ENCODE assay signal across 8 mouse cellular contexts in the genomic region with DNA sequence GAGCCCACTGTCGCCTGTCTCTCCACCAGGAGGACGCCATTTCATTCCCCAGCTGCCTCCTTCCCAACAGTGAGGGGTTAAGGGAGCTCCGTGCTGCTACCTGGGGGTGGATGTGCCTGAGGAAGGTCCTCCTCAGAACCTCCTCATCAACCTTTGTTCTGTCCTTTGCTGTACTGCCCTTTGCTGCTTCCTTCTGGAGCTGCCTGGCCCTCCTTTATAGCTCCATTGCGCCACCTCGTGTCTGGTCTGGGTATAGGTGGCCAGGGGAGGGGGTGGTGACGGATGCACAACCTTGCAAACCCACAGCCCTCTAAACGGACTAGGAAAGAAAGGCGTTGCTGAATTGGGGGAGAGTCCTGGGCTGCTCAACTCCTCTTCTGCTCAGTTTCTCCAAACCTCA. TPM values are rescaled to one million over a fixed set of nuclear protein-coding genes. Genes with fewer than 3 reads are reported as not detected.
DNase-seq lines count a peak whose midpoint lies in the region; ATAC-seq and TF ChIP-seq lines count a peak whose summit lies in the region.

No protein-coding gene starts in this region.

- TF ChIP-seq POLR2A in lung, adult 2 months (IDR thresholded peaks at IDR 0.05; ENCODE audit: borderline replicate concordance, extremely low read depth, low read depth, low read length) = no peak
- no peak for TF ChIP-seq POLR2A in olfactory bulb, adult 2 months (IDR thresholded peaks at IDR 0.05; ENCODE audit: insufficient read depth, low read depth, low read length)
- no peak for TF ChIP-seq POLR2A in thymus, adult 2 months (IDR thresholded peaks at IDR 0.05; ENCODE audit: control insufficient read depth, extremely low read depth, insufficient read depth, low read length, poor library complexity)

- no peak overlapping the region for H3K4me2 ChIP-seq in forebrain, embryonic 15.5 days (replicated peaks)

- peak; percentile 89 for TF ChIP-seq CTCF in G1E (IDR thresholded peaks at IDR 0.05; ENCODE audit: low read depth, low read length)
- TF ChIP-seq CTCF in lung, adult 2 months (IDR thresholded peaks at IDR 0.05; ENCODE audit: insufficient read depth, low read length) = peak; percentile 90
- TF ChIP-seq CTCF in olfactory bulb, adult 2 months (IDR thresholded peaks at IDR 0.05; ENCODE audit: insufficient read depth, low read depth, low read length) = peak; percentile 83
- peak; percentile 89 for TF ChIP-seq CTCF in thymus, adult 2 months (IDR thresholded peaks at IDR 0.05; ENCODE audit: borderline replicate concordance, control insufficient read depth, extremely low read depth, insufficient read depth, low read length, poor library complexity)

- no peaks in the 10 kb centered on the region for H3K27me3 ChIP-seq in G1E (ENCODE audit: insufficient read depth, low read length)
- H3K27me3 ChIP-seq in forebrain, embryonic 15.5 days = no peaks in the 10 kb centered on the region
- no peaks in the 10 kb centered on the region for H3K27me3 ChIP-seq in thymus, adult 2 months (ENCODE audit: control insufficient read depth, insufficient read depth, low read length)

- 11% methylated on average over 8 of the region's 8 CpGs for whole genome bisulfite sequencing in forebrain, embryonic 15.5 days
- WGBS in lung, adult 2 months = 26% methylated on average over 8 of the region's 8 CpGs
- 14% methylated on average over 8 of the region's 8 CpGs for WGBS in olfactory bulb, adult 2 months
- 38% methylated on average over 8 of the region's 8 CpGs for WGBS in thymus, adult 2 months

- H3K4me3 ChIP-seq in G1E (ENCODE audit: low read depth, low read length) = no peak overlapping the region
- H3K4me3 ChIP-seq in forebrain, embryonic 15.5 days = no peak overlapping the region
- no peak overlapping the region for H3K4me3 ChIP-seq in lung, adult 2 months (replicated peaks; ENCODE audit: extremely low read depth, low read depth, low read length)
- no peak overlapping the region for H3K4me3 ChIP-seq in olfactory bulb, adult 2 months (ENCODE audit: insufficient read depth, low read depth, low read length)
- no peak overlapping the region for H3K4me3 ChIP-seq in thymus, adult 2 months (ENCODE audit: control insufficient read depth, insufficient read depth, low read length)

- H3K9ac ChIP-seq in forebrain, embryonic 15.5 days (replicated peaks) = 0 out of 2 replicates have a peak overlapping the region, but pooled peaks have one; percentile 9

- H3K4me1 ChIP-seq in G1E (ENCODE audit: insufficient read depth, low read depth, low read length) = peaks cover 30% of the 10 kb centered on the region
- H3K4me1 ChIP-seq in forebrain, embryonic 15.5 days = peaks cover 6% of the 10 kb centered on the region
- H3K4me1 ChIP-seq in lung, adult 2 months (ENCODE audit: control insufficient read depth, insufficient read depth, low read length) = no peaks in the 10 kb centered on the region
- peaks cover 8% of the 10 kb centered on the region for H3K4me1 ChIP-seq in olfactory bulb, adult 2 months (ENCODE audit: control insufficient read depth, insufficient read depth, low read length)
- 0 out of 2 replicates have a peak, but pooled peaks cover 2% of the 10 kb centered on the region for H3K4me1 ChIP-seq in thymus, adult 2 months (replicated peaks; ENCODE audit: control insufficient read depth, insufficient read depth, low read length)

- intact Hi-C loops in heart, postnatal 36 days (cut with DNase I) = loop anchor here (1.0 to 5.0 kb wide), 5 partner anchors 30 to 216 kb away; a partner anchor contains a TSS

- H3K9me3 ChIP-seq in G1E (replicated peaks) = no peaks in the 10 kb centered on the region
- H3K9me3 ChIP-seq in forebrain, embryonic 15.5 days = no peaks in the 10 kb centered on the region

- peak; percentile 67 for DNase-seq in G1E (ENCODE audit: low spot score)
- peak; percentile 74 for DNase-seq in cerebellum, adult 11-12 months
- peak; percentile 88 to 92 for DNase-seq in heart, postnatal 36 days
- peak; percentile 84 for DNase-seq in layer of hippocampus, adult 11-12 months (ENCODE audit: low spot score)
- peak; percentile 85 for DNase-seq in lung, adult 2 months
- DNase-seq in thymus, adult 2 months = peak; percentile 93

- peaks cover 93% of the 10 kb centered on the region for H3K36me3 ChIP-seq in G1E (replicated peaks)
- H3K36me3 ChIP-seq in forebrain, embryonic 15.5 days = peaks cover 4% of the 10 kb centered on the region; the same call in 1 of the 2 replicates
- H3K36me3 ChIP-seq in thymus, adult 2 months (ENCODE audit: control insufficient read depth, insufficient read depth, low read length) = peaks cover 6% of the 10 kb centered on the region; the same call in 1 of the 2 replicates

- H3K27ac ChIP-seq in forebrain, embryonic 15.5 days (replicated peaks) = peak overlapping the region; percentile 58; the same call in 1 of the 2 replicates
- H3K27ac ChIP-seq in olfactory bulb, adult 2 months (ENCODE audit: insufficient read depth, low read depth, low read length) = no peak overlapping the region
- no peak overlapping the region for H3K27ac ChIP-seq in thymus, adult 2 months (ENCODE audit: control insufficient read depth, insufficient read depth, low read length)

- peak; percentile 15; the same call in 1 of the 2 replicates for ATAC-seq in G1E (ENCODE audit: extremely low read depth, insufficient number of reproducible peaks, low FRiP score, poor library complexity, severe bottlenecking)
- peak; percentile 67 for ATAC-seq in forebrain, embryonic 15.5 days (replicated peaks)

RNA-seq across cellular contexts. Expression of a gene that starts 3.1 kb away (rescaled TPM):
- total RNA-seq in G1E (2014; fragmentation: Nextera tagmentation) (not detected in 2 replicates), G1E (2017) (0.38 and 1.1 TPM in 2 replicates)
- polyA plus RNA-seq in G1E (2012) = 0.14 TPM in 1 of 2 replicates, not detected in the other
- polyA plus RNA-seq in forebrain, embryonic 15.5 days (2015; fragmentation: Nextera tagmentation; extraction: Ambion mirVana) = 2.0 and 2.2 TPM in 2 replicates
- total RNA-seq in heart, postnatal 36 days (2021) = under 1 TPM in 1 of 2 experiments, not detected in 1; 0.43 TPM
- 2.2 and 13.8 TPM in 2 replicates for polyA plus RNA-seq in lung, adult 2 months (2012; rRNA removed)
- polyA plus RNA-seq in olfactory bulb, adult 2 months (2012; ENCODE audit: insufficient read depth, insufficient read length, low replicate concordance, missing spikeins) = not detected in 2 replicates
- polyA plus RNA-seq in thymus, adult 2 months (2012; rRNA removed) = 6.9 and 8.4 TPM in 2 replicates

RNA-seq across cellular contexts. Expression of a gene that starts 7.6 kb away (rescaled TPM):
- 14.4 and 16.3 TPM in 2 replicates for total RNA-seq in G1E (2014; fragmentation: Nextera tagmentation)
- total RNA-seq in G1E (2017) = 15.3 and 19.7 TPM in 2 replicates
- polyA plus RNA-seq in G1E (2012) = 125 and 148 TPM in 2 replicates
- 36.3 and 39.7 TPM in 2 replicates for polyA plus RNA-seq in forebrain, embryonic 15.5 days (2015; fragmentation: Nextera tagmentation; extraction: Ambion mirVana)
- 10 to 100 TPM; 63.6 to 72.7 TPM for total RNA-seq in heart, postnatal 36 days (2021)
- 211 and 217 TPM in 2 replicates for polyA plus RNA-seq in lung, adult 2 months (2012; rRNA removed)
- not detected in 2 replicates for polyA plus RNA-seq in olfactory bulb, adult 2 months (2012; ENCODE audit: insufficient read depth, insufficient read length, low replicate concordance, missing spikeins)
- polyA plus RNA-seq in thymus, adult 2 months (2012; rRNA removed) = 375 and 484 TPM in 2 replicates

RNA-seq across cellular contexts. Expression of a gene that starts 12.6 kb away (rescaled TPM):
- total RNA-seq in G1E (2014; fragmentation: Nextera tagmentation) (0.92 TPM in 1 of 2 replicates, not detected in the other), G1E (2017) (0.17 and 0.22 TPM in 2 replicates)
- polyA plus RNA-seq in G1E (2012) = 0.29 and 0.40 TPM in 2 replicates
- 0.41 and 0.50 TPM in 2 replicates for polyA plus RNA-seq in forebrain, embryonic 15.5 days (2015; fragmentation: Nextera tagmentation; extraction: Ambion mirVana)
- total RNA-seq in heart, postnatal 36 days (2021) = 1 to 10 TPM; 1.0 to 1.1 TPM
- 3.4 and 3.6 TPM in 2 replicates for polyA plus RNA-seq in lung, adult 2 months (2012; rRNA removed)
- polyA plus RNA-seq in olfactory bulb, adult 2 months (2012; ENCODE audit: insufficient read depth, insufficient read length, low replicate concordance, missing spikeins) = not detected in 2 replicates
- polyA plus RNA-seq in thymus, adult 2 months (2012; rRNA removed) = 5.3 and 6.0 TPM in 2 replicates

RNA-seq across cellular contexts. Expression of a gene that starts 30.4 kb away (rescaled TPM):
- 26.1 and 32.1 TPM in 2 replicates for total RNA-seq in G1E (2014; fragmentation: Nextera tagmentation)
- 21.3 and 22.7 TPM in 2 replicates for total RNA-seq in G1E (2017)
- 13.1 and 19.5 TPM in 2 replicates for polyA plus RNA-seq in G1E (2012)
- polyA plus RNA-seq in forebrain, embryonic 15.5 days (2015; fragmentation: Nextera tagmentation; extraction: Ambion mirVana) = 11.3 and 12.0 TPM in 2 replicates
- 10 to 100 TPM; 15.1 to 17.2 TPM for total RNA-seq in heart, postnatal 36 days (2021)
- polyA plus RNA-seq in lung, adult 2 months (2012; rRNA removed) = 38.2 and 43.7 TPM in 2 replicates
- polyA plus RNA-seq in olfactory bulb, adult 2 months (2012; ENCODE audit: insufficient read depth, insufficient read length, low replicate concordance, missing spikeins) = not detected in 2 replicates
- 51.2 and 56.5 TPM in 2 replicates for polyA plus RNA-seq in thymus, adult 2 months (2012; rRNA removed)

RNA-seq across cellular contexts. Expression of a gene that starts 35.3 kb away (rescaled TPM):
- total RNA-seq in G1E (2014; fragmentation: Nextera tagmentation) = 3.7 and 4.4 TPM in 2 replicates
- total RNA-seq in G1E (2017) = 6.6 and 7.2 TPM in 2 replicates
- 7.4 and 8.7 TPM in 2 replicates for polyA plus RNA-seq in G1E (2012)
- 9.3 and 10.1 TPM in 2 replicates for polyA plus RNA-seq in forebrain, embryonic 15.5 days (2015; fragmentation: Nextera tagmentation; extraction: Ambion mirVana)
- 10 to 100 TPM; 48.0 to 50.3 TPM for total RNA-seq in heart, postnatal 36 days (2021)
- 84.3 and 96.8 TPM in 2 replicates for polyA plus RNA-seq in lung, adult 2 months (2012; rRNA removed)
- not detected in 2 replicates for polyA plus RNA-seq in olfactory bulb, adult 2 months (2012; ENCODE audit: insufficient read depth, insufficient read length, low replicate concordance, missing spikeins)
- polyA plus RNA-seq in thymus, adult 2 months (2012; rRNA removed) = 69.3 TPM in 2 replicates
